Mouse (Mus musculus) stomach, postnatal 0 days (tissue): ENCODE results near the gene Celsr2.

Experiments used
- CTCF ChIP-seq: IDR thresholded peaks from 2 replicates; pipeline ENCODE4 v1.5.1; 2016; ENCODE audit warnings: antibody characterized with exemption, low read depth, mild to moderate bottlenecking, moderate library complexity
- EP300 ChIP-seq: optimal IDR thresholded peaks from 2 replicates; pipeline ENCODE3; 2016; ENCODE audit warnings: antibody characterized with exemption

DNA sequence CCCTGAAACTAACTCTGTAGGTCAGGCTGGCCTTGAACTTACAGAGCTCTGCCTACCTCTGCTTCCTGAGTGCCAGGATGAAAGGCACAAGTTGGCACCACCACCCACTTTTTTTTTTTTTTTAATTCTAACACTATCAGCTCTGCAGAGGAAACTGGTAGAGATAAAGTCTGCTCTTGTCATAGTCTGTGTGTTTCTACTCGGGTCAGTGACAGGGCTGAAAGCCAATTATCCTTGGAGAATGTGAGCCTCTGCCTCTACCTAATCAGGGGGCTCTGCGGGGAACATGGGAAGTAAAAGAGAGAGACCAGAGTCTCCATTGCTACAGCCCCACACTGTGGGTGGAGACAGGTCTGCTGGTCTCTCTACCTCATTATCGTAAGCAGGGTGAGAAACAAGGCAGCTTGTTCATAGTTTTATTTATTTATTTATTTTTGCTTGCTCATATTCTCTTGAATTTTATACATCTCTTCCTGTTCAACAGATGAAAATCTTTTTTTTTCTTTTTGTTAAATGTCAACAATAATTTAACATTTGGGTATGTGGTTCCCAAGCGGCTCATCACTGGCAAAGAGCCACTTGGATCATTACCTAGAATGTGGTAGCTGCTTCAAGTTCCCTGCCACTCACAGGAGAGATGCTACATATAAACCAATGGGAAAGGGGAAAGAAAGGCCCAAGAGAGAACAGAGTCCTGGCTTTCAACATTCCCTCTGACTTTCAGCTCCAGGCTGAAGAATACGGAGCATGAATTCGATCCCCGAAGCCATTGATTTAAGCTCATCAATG lies 36.3 kb downstream of the Celsr2 start:
- no peak for TF ChIP-seq CTCF
- TF ChIP-seq EP300 = no peak
